Mouse (Mus musculus) gastrocnemius, postnatal 10 days (tissue): ENCODE measurements around the gene Cd48. TPM values are rescaled to one million over a fixed set of nuclear protein-coding genes. Genes with fewer than 3 reads are reported as not detected.
"Not testable (repeated sequence)": the region's sequence is repeated elsewhere in the genome, so short reads cannot be mapped to it uniquely, and the experiment has no call there.

Experiments used
- DNase-seq: peaks from one replicate; pipeline ENCODE4 v3.0.0; 2021; ENCODE audit warnings: mixed read lengths
- microRNA-seq, 2 experiments: library from miRNA; unstranded; fragments of <30 nt; microRNA quantifications; one replicate each; pipeline ENCODE4 v1.2.0; 2021
- total RNA-seq, 2 experiments: library from RNA; stranded (reverse); gene quantifications; 2 replicates each; pipeline ENCODE4 v1.2.3; 2021

Gene Cd48
- total RNA-seq, 2 experiments from 2014 or later: 1.1 to 1.7 TPM

- DNase-seq: no peak
Observed at GRCm38 (mm10) chr1:171693918-171694317, 12.1 kb downstream of the Cd48 start.

GRCm38 (mm10) chr1:171698983-171699382 is 17.2 kb downstream of the Cd48 start:
- DNase-seq: no peak

- DNase-seq: not testable (repeated sequence)
Observed at GRCm38 (mm10) chr1:171713736-171714135, 31.9 kb downstream of the Cd48 start.

- no peak for DNase-seq
Observed at GRCm38 (mm10) chr1:171715434-171715833, 33.6 kb downstream of the Cd48 start.

- DNase-seq: no peak
Observed at GRCm38 (mm10) chr1:171716232-171716631, 34.4 kb downstream of the Cd48 start.

- DNase-seq: no peak
Observed at GRCm38 (mm10) chr1:171731195-171731594, 49.4 kb downstream of the Cd48 start.

GRCm38 (mm10) chr1:171734898-171735297 is 53.1 kb downstream of the Cd48 start:
- no peak for DNase-seq

GRCm38 (mm10) chr1:171748127-171748969 is 66.5 kb downstream of the Cd48 start:
- no peak for DNase-seq

Small RNA genes within 50 kb of the gene (microRNA-seq; reads per million reads assigned to microRNA genes)
- gene Mir7683: 0 reads per million in 2 experiments

Other genes starting within 250 kb of the Cd48 start
- gene F11r, start 244.5 kb upstream of the Cd48 start, total RNA-seq: 10 to 100 TPM; 13.9 to 15.0 TPM
- 1 to 10 TPM; 2.8 to 3.3 TPM for gene Alyref2, start 178.5 kb upstream of the Cd48 start, total RNA-seq
- gene Itln1, start 146.7 kb upstream of the Cd48 start, total RNA-seq: not detected
- under 1 TPM in 1 of 2 experiments, not detected in 1; 0.34 TPM for gene Cd244a, start 122.8 kb upstream of the Cd48 start, total RNA-seq
- gene Ly9, start 74.6 kb upstream of the Cd48 start, total RNA-seq: under 1 TPM; 0.23 to 0.50 TPM
- under 1 TPM; 0.09 to 0.25 TPM for gene Slamf7, start 29.0 kb upstream of the Cd48 start, total RNA-seq
- under 1 TPM in 1 of 2 experiments, not detected in 1; 0.05 TPM for gene Slamf1, start 85.1 kb downstream of the Cd48 start, total RNA-seq
- 1 to 10 TPM; 2.1 to 5.0 TPM for gene Cd84, start 157.7 kb downstream of the Cd48 start, total RNA-seq
- under 1 TPM in 1 of 2 experiments, not detected in 1; 0.20 TPM for gene Gm10521, start 213.7 kb downstream of the Cd48 start, total RNA-seq
- gene Slamf6, start 235.5 kb downstream of the Cd48 start, total RNA-seq: under 1 TPM; 0.23 to 0.63 TPM